Mouse (Mus musculus): ENCODE measurements at regions not wholly inside any gene's neighbourhood (a gene's known extent, or its start where the extent isn't known, plus 50 kb on each side); places are given as distances from the start of the nearest gene placed in this dataset.

DNA sequence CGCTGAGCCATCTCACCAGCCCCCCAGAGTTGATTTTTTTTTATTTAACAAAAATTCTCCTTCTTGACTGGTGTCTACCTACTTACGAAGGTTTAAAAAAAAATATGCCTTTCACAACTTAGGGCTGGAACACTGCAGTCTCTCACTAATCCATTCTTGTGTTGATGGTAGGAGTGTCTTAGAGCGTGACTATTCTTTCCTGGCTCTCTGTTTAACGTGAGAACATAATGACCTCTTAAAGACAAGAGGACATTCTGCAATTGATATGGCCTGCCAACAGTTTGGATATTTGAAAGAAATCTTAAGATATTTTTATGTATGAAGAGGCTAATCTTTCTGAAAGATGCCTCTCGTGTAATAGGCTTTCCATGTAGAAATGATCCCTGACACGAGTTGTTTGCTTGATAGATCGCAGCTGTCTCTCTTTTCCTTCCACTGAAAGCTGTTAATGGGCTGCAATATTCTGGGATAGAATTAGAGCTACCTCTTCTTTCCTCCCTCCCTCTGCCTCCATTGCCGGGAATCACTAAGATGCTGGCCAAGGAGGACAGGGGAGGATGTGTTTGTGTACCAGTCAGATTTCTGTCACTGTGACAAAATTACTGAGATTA, 101.2 kb upstream of the Adra1d start:
- Histone ChIP-seq H3K4me3 (ENCODE audit: low read depth, low read length) (no peak overlapping the region), H3K27ac (ENCODE audit: low read length) (no peak overlapping the region), H3K9ac (replicated peaks; ENCODE audit: low read depth, low read length) (no peak overlapping the region), H3K4me2 (replicated peaks; ENCODE audit: low read depth, low read length) (no peak overlapping the region), H3K27me3 (ENCODE audit: control insufficient read depth, insufficient read depth, low read length) (no peaks in the 10 kb centered on the region), H3K9me3 (ENCODE audit: control insufficient read depth, low read depth, low read length) (0 out of 2 replicates have a peak, but pooled peaks cover 3% of the 10 kb centered on the region), H3K36me3 (ENCODE audit: control insufficient read depth, insufficient read depth, low read length) (no peaks in the 10 kb centered on the region), H3K4me1 (ENCODE audit: control insufficient read depth, insufficient read depth, low read length) (no peaks in the 10 kb centered on the region)
- ATAC-seq (ENCODE audit: insufficient number of reproducible peaks, insufficient read depth, low FRiP score, low read depth): no peak
- 51% methylated on average over 8 of the region's 8 CpGs for WGBS

DNA sequence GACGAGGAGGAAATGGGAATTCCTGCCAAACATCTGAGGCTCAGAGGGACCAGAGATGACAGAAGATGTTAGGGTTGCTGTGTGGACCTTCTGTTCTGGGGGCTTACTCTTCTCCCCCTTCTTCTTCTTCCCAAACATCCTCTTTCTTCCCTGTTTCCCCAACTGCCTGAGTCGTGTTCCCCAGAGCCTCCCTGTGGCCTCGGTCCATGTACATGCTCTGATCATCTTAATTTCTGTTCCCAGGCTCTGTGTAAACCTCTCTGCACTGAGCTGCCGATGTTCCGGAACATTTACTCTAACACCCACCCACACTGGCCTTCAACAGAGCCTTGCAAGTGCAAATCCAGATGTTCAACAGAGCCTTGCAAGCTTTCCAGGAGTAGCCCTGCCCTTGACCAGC, 90.1 kb upstream of the Adra1d start:
- no peaks in the 10 kb centered on the region for H3K4me1 ChIP-seq (ENCODE audit: control insufficient read depth, insufficient read depth, low read length)
- H3K9me3 ChIP-seq (ENCODE audit: control insufficient read depth, low read depth, low read length): no peaks in the 10 kb centered on the region
- ATAC-seq (ENCODE audit: insufficient number of reproducible peaks, insufficient read depth, low FRiP score, low read depth): no peak
- H3K27me3 ChIP-seq (ENCODE audit: control insufficient read depth, insufficient read depth, low read length): no peaks in the 10 kb centered on the region
- no peaks in the 10 kb centered on the region for H3K36me3 ChIP-seq (ENCODE audit: control insufficient read depth, insufficient read depth, low read length)
- WGBS: 67% methylated on average over 5 of the region's 5 CpGs
- H3K27ac ChIP-seq (ENCODE audit: low read length): no peak overlapping the region
- H3K4me3 ChIP-seq (ENCODE audit: low read depth, low read length): no peak overlapping the region
- H3K4me2 ChIP-seq (replicated peaks; ENCODE audit: low read depth, low read length): no peak overlapping the region
- H3K9ac ChIP-seq (replicated peaks; ENCODE audit: low read depth, low read length): no peak overlapping the region

DNA sequence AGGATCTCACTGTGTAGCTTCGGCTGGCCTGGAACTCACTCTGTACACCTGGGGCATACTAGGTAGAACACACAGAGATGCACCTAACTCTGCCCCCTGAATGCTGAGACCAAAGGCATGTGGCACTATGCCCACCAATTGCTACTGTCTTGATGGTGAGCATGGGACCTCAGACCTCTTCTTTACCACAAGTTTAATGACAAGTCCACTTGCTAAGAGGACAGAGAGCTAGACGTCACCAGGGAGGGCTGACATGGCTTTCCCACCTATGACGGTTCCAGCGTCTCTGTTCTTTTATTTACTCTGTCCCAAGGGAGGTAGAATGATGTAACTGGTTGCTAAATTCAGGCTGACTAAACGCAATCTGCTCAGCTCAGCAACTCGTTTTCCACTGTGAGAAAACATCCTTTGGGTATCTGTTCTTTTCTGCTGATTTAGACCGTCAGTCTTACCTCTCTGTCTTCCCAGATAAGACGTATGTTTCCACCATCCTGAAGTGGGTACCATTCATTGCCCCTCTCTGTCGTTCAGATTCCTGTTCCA, 88.6 kb upstream of the Adra1d start:
- H3K4me2 ChIP-seq (replicated peaks; ENCODE audit: low read depth, low read length): no peak overlapping the region
- whole genome bisulfite sequencing: 65% methylated on average over 9 of the region's 9 CpGs
- ATAC-seq (ENCODE audit: insufficient number of reproducible peaks, insufficient read depth, low FRiP score, low read depth): no peak

DNA sequence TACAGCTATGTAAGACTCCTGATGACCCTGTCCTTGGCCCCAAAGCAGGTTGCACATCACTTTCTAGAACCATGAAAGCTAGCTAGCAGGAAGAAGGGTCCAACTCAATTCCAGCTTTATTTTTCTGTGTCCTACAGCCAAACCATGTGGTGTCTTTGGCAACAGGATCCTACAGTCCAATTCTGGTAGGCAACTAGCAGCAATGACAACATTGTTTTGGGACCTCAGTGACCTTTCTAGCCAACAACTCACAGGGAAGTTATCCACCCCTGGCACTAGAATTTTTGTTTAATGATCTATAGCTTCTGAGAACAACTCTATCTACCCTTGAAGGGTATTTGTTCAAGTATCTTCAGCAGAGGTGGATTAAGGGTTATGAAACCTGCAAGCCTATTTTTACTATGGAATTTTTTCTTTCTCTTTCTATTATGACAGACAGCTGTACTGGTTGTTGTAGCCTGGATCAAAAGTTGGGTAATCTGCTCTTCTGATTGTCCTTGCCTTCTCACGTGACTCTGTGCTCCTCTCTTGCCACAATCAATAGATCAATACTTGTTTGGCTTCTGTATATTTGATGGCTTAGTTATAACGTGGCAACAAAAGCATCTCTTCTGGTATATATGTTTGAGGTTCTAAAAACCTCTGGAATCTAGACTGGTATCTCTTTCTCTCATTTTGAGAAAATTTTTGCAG, 82.2 kb upstream of the Adra1d start:
- WGBS: 56% methylated on average over 2 of the region's 2 CpGs

More for the DNA sequence above, 88.6 kb upstream of the Adra1d start:
- H3K4me1 ChIP-seq (ENCODE audit: control insufficient read depth, insufficient read depth, low read length): no peaks in the 10 kb centered on the region
- no peak overlapping the region for H3K27ac ChIP-seq (ENCODE audit: low read length)
- no peaks in the 10 kb centered on the region for H3K9me3 ChIP-seq (ENCODE audit: control insufficient read depth, low read depth, low read length)
- H3K4me3 ChIP-seq (ENCODE audit: low read depth, low read length): no peak overlapping the region
- no peak overlapping the region for H3K9ac ChIP-seq (replicated peaks; ENCODE audit: low read depth, low read length)
- no peaks in the 10 kb centered on the region for H3K36me3 ChIP-seq (ENCODE audit: control insufficient read depth, insufficient read depth, low read length)
- no peaks in the 10 kb centered on the region for H3K27me3 ChIP-seq (ENCODE audit: control insufficient read depth, insufficient read depth, low read length)

DNA sequence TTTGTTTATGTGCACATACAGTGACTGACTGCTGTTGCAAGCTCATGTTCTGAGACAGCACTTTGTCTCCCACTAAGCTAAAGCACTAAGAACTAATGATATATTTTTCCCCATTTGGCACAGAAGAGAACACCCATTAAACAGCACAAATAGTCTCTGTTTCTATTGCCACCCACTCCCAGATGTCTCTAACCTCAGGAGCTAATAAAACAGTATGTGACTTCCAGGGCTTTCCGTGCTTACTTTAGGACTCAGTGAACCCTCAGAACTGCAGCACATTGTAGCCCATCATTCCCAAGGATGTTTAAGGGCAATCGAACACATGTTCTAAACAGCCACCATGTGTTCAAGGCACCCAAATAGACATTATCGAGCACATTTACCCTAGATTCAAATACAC, 80.4 kb upstream of the Adra1d start:
- Histone ChIP-seq H3K27ac (ENCODE audit: low read length) (no peak overlapping the region), H3K4me2 (replicated peaks; ENCODE audit: low read depth, low read length) (no peak overlapping the region), H3K36me3 (ENCODE audit: control insufficient read depth, insufficient read depth, low read length) (no peaks in the 10 kb centered on the region), H3K4me3 (ENCODE audit: low read depth, low read length) (no peak overlapping the region), H3K27me3 (ENCODE audit: control insufficient read depth, insufficient read depth, low read length) (no peaks in the 10 kb centered on the region), H3K9me3 (ENCODE audit: control insufficient read depth, low read depth, low read length) (no peaks in the 10 kb centered on the region), H3K4me1 (ENCODE audit: control insufficient read depth, insufficient read depth, low read length) (no peaks in the 10 kb centered on the region), H3K9ac (replicated peaks; ENCODE audit: low read depth, low read length) (no peak overlapping the region)
- 87% methylated on average over 3 of the region's 3 CpGs for WGBS
- ATAC-seq (ENCODE audit: insufficient number of reproducible peaks, insufficient read depth, low FRiP score, low read depth): no peak

More for the DNA sequence above, 82.2 kb upstream of the Adra1d start:
- no peaks in the 10 kb centered on the region for H3K4me1 ChIP-seq (ENCODE audit: control insufficient read depth, insufficient read depth, low read length)
- H3K4me3 ChIP-seq (ENCODE audit: low read depth, low read length): no peak overlapping the region
- no peak overlapping the region for H3K9ac ChIP-seq (replicated peaks; ENCODE audit: low read depth, low read length)
- no peaks in the 10 kb centered on the region for H3K27me3 ChIP-seq (ENCODE audit: control insufficient read depth, insufficient read depth, low read length)
- no peaks in the 10 kb centered on the region for H3K36me3 ChIP-seq (ENCODE audit: control insufficient read depth, insufficient read depth, low read length)
- H3K27ac ChIP-seq (ENCODE audit: low read length): no peak overlapping the region
- no peaks in the 10 kb centered on the region for H3K9me3 ChIP-seq (ENCODE audit: control insufficient read depth, low read depth, low read length)
- no peak for ATAC-seq (ENCODE audit: insufficient number of reproducible peaks, insufficient read depth, low FRiP score, low read depth)
- H3K4me2 ChIP-seq (replicated peaks; ENCODE audit: low read depth, low read length): no peak overlapping the region

DNA sequence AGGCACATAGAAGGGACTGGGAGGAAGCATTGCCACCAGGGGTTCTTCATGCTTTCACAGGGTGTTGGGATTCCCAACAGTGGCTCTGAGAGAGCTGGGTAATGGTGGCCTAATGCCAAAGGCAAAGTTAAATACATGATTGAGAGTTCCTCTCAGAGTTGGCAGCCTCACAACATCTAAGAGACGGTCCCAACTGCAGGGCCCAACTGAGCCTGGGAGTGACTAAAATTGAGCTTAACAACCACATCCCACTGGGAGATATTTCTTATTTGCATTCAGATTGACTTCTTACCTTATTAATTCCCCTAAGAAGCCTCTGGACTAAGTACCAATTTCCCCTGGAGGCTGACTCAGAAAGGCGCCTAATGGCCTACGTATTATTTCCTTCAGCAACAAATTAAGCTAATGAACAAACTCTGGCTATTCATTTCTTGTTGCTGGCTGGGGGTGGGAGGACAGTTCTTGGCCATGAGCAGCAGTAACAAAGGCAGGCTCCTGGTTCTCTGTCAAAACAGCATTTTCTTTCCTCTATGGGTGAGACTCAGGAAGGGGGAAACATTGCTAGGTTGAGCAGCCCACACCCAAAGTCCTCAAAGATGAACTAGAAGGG, 77.0 kb upstream of the Adra1d start:
- H3K4me2 ChIP-seq (replicated peaks; ENCODE audit: low read depth, low read length): no peak overlapping the region
- H3K27me3 ChIP-seq (ENCODE audit: control insufficient read depth, insufficient read depth, low read length): no peaks in the 10 kb centered on the region
- H3K27ac ChIP-seq (ENCODE audit: low read length): no peak overlapping the region
- H3K9me3 ChIP-seq (ENCODE audit: control insufficient read depth, low read depth, low read length): no peaks in the 10 kb centered on the region
- H3K4me3 ChIP-seq (ENCODE audit: low read depth, low read length): no peak overlapping the region
- 83% methylated on average over 3 of the region's 3 CpGs for WGBS
- no peak for ATAC-seq (ENCODE audit: insufficient number of reproducible peaks, insufficient read depth, low FRiP score, low read depth)
- H3K36me3 ChIP-seq (ENCODE audit: control insufficient read depth, insufficient read depth, low read length): no peaks in the 10 kb centered on the region
- H3K4me1 ChIP-seq (ENCODE audit: control insufficient read depth, insufficient read depth, low read length): no peaks in the 10 kb centered on the region
- H3K9ac ChIP-seq (replicated peaks; ENCODE audit: low read depth, low read length): no peak overlapping the region

DNA sequence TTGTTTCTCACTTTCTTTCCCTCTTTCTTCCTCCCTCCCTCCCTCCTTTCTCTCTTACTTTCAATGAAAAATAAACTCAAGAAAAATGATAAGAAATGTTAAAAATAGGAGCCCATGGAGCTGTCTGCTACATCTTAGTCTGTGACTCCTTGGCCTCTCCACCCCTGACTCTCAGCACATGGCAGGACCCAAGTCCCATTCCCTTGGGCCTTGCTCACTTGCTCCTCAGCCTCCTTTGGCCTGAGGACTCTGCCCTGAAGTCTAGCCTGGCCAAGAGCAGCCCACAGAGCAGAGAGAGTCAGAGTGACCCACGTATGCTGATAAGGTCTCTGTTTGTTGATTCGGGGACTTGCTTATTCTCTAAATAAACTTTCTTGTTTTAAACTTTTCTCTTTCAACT, 73.7 kb upstream of the Adra1d start:
- Histone ChIP-seq H3K4me3 (ENCODE audit: low read depth, low read length) (no peak overlapping the region), H3K36me3 (ENCODE audit: control insufficient read depth, insufficient read depth, low read length) (no peaks in the 10 kb centered on the region), H3K27ac (ENCODE audit: low read length) (no peak overlapping the region), H3K27me3 (ENCODE audit: control insufficient read depth, insufficient read depth, low read length) (no peaks in the 10 kb centered on the region), H3K4me1 (ENCODE audit: control insufficient read depth, insufficient read depth, low read length) (no peaks in the 10 kb centered on the region), H3K4me2 (replicated peaks; ENCODE audit: low read depth, low read length) (no peak overlapping the region), H3K9ac (replicated peaks; ENCODE audit: low read depth, low read length) (no peak overlapping the region), H3K9me3 (ENCODE audit: control insufficient read depth, low read depth, low read length) (no peaks in the 10 kb centered on the region)
- 44% methylated on average over 2 of the region's 2 CpGs for WGBS
- ATAC-seq (ENCODE audit: insufficient number of reproducible peaks, insufficient read depth, low FRiP score, low read depth): no peak

DNA sequence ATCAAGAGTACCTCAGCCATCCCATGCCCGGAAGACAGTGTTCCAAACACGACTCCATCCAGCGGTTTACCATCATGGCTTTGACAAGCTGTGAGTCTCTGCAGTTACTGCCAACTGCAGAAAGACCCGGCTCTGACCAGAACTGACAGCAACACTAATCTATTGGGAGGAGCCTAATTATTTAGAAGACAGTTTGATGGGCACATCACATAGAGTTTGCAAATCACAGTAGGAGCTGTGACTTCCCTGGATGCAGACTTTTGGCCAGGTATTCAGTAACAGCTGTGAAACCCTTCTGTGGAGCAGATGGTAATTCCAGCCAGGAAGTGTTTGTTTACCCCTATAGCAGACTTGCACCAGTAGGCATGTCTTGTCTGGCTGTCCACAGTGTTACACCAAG, 55.8 kb upstream of the Adra1d start:
- no peak for ATAC-seq (ENCODE audit: insufficient number of reproducible peaks, insufficient read depth, low FRiP score, low read depth)

More for the DNA sequence above, 55.8 kb upstream of the Adra1d start:
- Histone ChIP-seq H3K4me3 (ENCODE audit: low read depth, low read length) (no peak overlapping the region), H3K4me2 (replicated peaks; ENCODE audit: low read depth, low read length) (no peak overlapping the region), H3K4me1 (ENCODE audit: control insufficient read depth, insufficient read depth, low read length) (no peaks in the 10 kb centered on the region), H3K9ac (replicated peaks; ENCODE audit: low read depth, low read length) (no peak overlapping the region), H3K27ac (ENCODE audit: low read length) (no peak overlapping the region), H3K36me3 (ENCODE audit: control insufficient read depth, insufficient read depth, low read length) (no peaks in the 10 kb centered on the region), H3K9me3 (ENCODE audit: control insufficient read depth, low read depth, low read length) (no peaks in the 10 kb centered on the region), H3K27me3 (ENCODE audit: control insufficient read depth, insufficient read depth, low read length) (no peaks in the 10 kb centered on the region)
- WGBS: 70% methylated on average over 4 of the region's 4 CpGs

All from stomach, embryonic 14.5 days (tissue).